Mouse (Mus musculus): Measurements from ENCODE around the gene Col23a1. TPM values are rescaled to one million over a fixed set of nuclear protein-coding genes. Genes with fewer than 3 reads are reported as not detected.

The Col23a1 gene
- total RNA-seq, 2 experiments from 2014 or later, result 0.15 TPM; not detected in 1

DNA sequence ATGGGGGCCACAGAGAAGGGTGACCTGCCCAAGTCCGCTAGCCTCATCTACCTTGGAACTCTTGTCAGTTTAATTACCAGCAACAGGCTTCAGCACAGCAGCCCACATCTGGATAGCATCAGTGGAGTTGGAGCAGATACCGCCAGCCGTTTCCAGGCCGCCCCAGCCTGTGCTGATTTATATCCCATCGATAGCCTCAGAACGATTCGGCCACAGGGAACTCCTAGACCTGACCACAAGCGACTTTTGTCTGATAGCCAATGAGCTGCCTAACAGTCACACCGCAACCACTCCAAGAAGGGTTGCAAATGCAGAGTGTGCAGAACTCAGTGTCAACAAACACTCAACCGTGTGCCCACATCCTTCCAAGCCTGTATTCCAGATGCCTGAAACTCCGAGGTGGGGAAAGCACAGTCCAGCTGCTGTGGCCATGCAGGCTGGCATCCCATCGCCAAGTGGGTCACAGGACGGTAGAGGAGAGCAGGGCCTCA is 179.7 kb downstream of the Col23a1 start:
- no peak for ATAC-seq (replicated peaks; ENCODE audit: poor library complexity, severe bottlenecking)

- ATAC-seq (replicated peaks; ENCODE audit: poor library complexity, severe bottlenecking), result no peak
Measured at GRCm38 (mm10) chr11:51470383-51471144, 180.8 kb downstream of the Col23a1 start.

DNA sequence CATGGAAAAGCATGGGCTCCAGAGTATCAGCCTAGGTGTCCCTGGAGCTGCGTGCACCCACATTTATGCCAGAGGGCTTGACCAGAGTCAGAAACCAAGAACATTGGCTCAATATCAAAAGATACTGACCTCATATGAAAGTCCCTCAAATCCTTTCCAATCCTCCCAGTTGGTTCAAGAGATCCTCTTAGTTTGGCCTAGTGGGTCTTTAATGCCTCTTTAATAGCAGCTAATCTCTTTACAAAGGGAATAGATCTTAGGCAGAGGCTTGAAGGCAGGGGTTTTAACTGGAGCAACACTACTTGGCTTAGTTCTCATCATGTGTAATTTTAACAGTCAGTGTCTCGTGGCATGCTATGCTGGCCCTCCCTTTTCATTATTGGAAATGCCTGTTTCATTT is 184.0 kb downstream of the Col23a1 start:
- no peak for ATAC-seq (replicated peaks; ENCODE audit: poor library complexity, severe bottlenecking)

- ATAC-seq (replicated peaks; ENCODE audit: poor library complexity, severe bottlenecking), result no peak
Measured at GRCm38 (mm10) chr11:51476543-51476942, 186.8 kb downstream of the Col23a1 start.

GRCm38 (mm10) chr11:51477571-51477970 is 187.9 kb downstream of the Col23a1 start:
- ATAC-seq (replicated peaks; ENCODE audit: poor library complexity, severe bottlenecking), result no peak

GRCm38 (mm10) chr11:51482251-51482650 is 192.5 kb downstream of the Col23a1 start:
- no peak for ATAC-seq (replicated peaks; ENCODE audit: poor library complexity, severe bottlenecking)

DNA sequence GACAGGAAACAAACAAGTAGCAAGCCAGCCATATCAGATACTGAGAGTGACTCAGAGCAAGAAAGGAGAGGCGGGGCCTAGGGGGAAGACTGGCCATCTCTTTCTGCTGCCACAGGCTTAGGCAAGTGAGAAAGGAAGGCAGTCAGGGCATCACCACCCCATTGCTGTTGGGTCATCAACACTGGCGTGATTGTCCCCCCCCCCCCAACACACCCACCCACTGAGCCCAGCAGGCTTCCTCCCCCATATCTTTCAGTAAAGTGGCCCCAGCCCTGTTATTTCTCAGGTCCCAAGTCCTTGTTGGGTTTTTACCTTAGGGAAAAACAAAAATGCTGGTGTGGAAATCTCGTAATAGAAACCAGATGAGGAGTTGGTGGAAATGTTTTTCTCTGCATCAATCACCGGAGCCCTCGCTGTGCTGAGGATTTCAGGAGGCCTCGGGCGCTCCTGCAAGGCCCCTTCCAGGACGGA is 195.4 kb downstream of the Col23a1 start:
- no peak for ATAC-seq (replicated peaks; ENCODE audit: poor library complexity, severe bottlenecking)

- ATAC-seq (replicated peaks; ENCODE audit: poor library complexity, severe bottlenecking), result no peak
Measured at GRCm38 (mm10) chr11:51485775-51486464, 196.2 kb downstream of the Col23a1 start.

GRCm38 (mm10) chr11:51488813-51489212 is 199.1 kb downstream of the Col23a1 start:
- no peak for ATAC-seq (replicated peaks; ENCODE audit: poor library complexity, severe bottlenecking)

DNA sequence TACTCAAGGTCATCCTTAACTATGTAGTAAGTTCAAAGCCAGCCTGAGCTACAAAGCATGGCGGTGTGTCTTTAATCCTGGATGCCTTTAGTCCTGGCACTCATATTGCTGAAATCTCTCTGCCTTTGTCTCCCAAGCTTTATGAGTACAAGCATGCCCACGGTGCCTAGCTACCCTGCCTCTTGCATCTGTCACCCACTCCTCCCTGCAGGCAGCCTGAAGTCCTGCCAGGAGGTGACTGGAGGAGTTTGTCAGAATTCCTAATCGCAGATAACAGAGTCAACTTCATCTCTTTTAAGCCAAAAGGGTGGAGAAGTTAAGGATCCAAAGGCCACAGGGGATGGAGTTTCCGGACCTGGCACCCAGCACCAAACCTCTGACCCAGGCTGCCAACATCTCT is 203.7 kb downstream of the Col23a1 start:
- ATAC-seq (replicated peaks; ENCODE audit: poor library complexity, severe bottlenecking), result no peak

GRCm38 (mm10) chr11:51494178-51494577 is 204.5 kb downstream of the Col23a1 start:
- no peak for ATAC-seq (replicated peaks; ENCODE audit: poor library complexity, severe bottlenecking)

GRCm38 (mm10) chr11:51499776-51500175 is 210.1 kb downstream of the Col23a1 start:
- no peak for ATAC-seq (replicated peaks; ENCODE audit: poor library complexity, severe bottlenecking)

- ATAC-seq (replicated peaks; ENCODE audit: poor library complexity, severe bottlenecking), result no peak
Measured at GRCm38 (mm10) chr11:51502431-51502851, 212.7 kb downstream of the Col23a1 start.

DNA sequence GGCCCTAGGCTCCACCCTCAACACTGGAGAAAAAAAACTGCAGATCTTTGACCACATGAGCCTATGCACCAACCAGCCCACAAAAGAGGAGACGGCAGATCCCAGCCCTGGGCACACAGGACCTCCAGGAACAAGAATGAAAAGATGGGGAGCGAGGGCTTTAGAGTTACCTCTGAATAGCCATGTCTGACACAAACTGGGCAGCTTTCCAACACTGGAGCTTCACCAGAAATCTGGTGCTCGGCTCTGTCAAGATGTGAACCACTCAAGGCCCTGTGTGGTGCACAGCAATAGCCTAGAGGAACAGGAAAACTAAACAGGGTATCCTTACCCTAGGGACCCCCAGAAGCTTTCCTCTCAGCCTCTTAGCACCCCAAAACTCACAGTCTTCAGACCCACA is 215.2 kb downstream of the Col23a1 start:
- ATAC-seq (replicated peaks; ENCODE audit: poor library complexity, severe bottlenecking), result no peak

- no peak for ATAC-seq (replicated peaks; ENCODE audit: poor library complexity, severe bottlenecking)
Measured at GRCm38 (mm10) chr11:51508053-51508452, 218.3 kb downstream of the Col23a1 start.

DNA sequence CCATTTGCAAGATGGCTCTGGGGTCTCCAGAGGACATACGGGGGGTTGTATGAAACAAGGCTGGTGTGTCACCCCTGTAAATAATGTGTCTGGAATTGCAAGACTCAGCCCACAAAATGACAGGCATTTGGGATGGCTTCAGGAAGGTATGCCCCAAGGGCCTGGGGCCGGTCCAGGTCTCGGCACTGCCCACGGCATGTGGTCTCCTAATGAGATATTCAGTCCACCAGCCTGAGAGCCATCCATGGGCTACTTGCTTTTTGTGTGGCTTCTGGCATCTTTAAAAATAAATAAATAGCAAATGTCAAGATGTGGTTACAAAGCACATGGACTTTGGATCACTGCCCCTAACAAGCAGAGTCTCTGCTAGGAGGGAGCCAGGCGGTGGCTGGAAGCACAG is 219.5 kb downstream of the Col23a1 start:
- no peak for ATAC-seq (replicated peaks; ENCODE audit: poor library complexity, severe bottlenecking)

- ATAC-seq (replicated peaks; ENCODE audit: poor library complexity, severe bottlenecking), result peak; percentile 52
Measured at GRCm38 (mm10) chr11:51513019-51513418, 223.3 kb downstream of the Col23a1 start.

- no peak for ATAC-seq (replicated peaks; ENCODE audit: poor library complexity, severe bottlenecking)
Measured at GRCm38 (mm10) chr11:51515346-51515745, 225.6 kb downstream of the Col23a1 start.

DNA sequence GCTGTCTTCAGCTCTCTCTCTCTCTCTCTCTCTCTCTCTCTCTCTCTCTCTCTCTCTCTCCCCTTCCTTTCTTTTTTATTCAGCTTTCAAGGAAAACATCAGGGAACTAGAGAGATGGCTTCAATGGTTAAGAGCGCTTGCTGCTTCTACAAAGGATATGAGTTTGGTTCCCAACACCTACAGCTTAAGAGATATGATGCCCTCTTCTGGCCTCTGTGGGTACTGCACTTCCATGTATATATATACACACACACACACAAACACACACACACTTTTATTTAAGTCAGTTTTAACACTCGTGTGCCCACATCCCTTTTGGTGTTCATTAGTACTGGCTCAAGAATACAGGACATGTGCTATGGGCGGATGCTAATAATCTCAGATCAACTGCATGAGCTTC is 228.4 kb downstream of the Col23a1 start:
- ATAC-seq (replicated peaks; ENCODE audit: poor library complexity, severe bottlenecking), result no peak

DNA sequence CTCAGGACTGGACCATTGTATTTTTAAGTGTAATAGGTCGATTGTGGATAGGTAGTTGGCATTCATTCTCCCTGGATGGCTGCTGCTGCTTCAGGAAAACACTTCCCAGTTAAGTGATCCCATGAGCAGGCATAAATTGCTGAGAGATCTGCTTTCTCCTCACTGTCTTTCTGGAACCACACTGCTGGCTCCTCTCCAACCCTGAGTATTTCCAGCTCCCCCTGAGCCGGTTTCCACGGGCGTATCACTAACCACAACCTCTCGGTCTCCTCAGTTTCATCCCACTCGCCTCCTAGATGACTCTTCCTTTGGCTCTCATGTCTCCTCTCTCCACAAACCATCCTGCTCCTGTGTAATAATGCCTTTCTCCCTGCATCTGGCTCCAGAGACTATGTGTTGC is 228.9 kb downstream of the Col23a1 start:
- no peak for ATAC-seq (replicated peaks; ENCODE audit: poor library complexity, severe bottlenecking)

DNA sequence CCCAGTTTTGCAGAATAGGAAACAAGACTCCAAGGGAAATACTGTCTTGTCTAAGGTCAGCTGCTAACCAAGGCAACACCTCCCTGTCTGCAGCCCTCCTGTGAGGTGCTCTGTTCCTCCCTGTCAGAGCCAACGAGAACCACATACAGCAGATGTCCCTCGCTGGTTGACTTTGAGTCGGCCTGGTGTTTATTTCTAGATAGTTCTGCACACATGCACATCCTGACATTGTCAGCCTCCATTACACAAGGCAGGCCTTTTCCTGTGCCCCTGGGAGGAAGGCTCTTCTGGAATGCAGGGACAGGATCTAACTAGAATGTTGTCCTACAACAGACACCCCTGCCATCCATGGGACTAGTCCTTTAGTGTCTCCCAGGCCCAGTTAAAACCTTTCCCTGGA is 231.7 kb downstream of the Col23a1 start:
- ATAC-seq (replicated peaks; ENCODE audit: poor library complexity, severe bottlenecking), result no peak

Measured in granulocyte monocyte progenitor cell, adult 5-6 weeks (primary cell).